Mouse (Mus musculus): ENCODE results near the gene Herc3. TPM values are rescaled to one million over a fixed set of nuclear protein-coding genes. Genes with fewer than 3 reads are reported as not detected.

Herc3 gene
- polyA plus RNA-seq (2012; rRNA removed), result 5.6 and 6.1 TPM in 2 replicates

DNA sequence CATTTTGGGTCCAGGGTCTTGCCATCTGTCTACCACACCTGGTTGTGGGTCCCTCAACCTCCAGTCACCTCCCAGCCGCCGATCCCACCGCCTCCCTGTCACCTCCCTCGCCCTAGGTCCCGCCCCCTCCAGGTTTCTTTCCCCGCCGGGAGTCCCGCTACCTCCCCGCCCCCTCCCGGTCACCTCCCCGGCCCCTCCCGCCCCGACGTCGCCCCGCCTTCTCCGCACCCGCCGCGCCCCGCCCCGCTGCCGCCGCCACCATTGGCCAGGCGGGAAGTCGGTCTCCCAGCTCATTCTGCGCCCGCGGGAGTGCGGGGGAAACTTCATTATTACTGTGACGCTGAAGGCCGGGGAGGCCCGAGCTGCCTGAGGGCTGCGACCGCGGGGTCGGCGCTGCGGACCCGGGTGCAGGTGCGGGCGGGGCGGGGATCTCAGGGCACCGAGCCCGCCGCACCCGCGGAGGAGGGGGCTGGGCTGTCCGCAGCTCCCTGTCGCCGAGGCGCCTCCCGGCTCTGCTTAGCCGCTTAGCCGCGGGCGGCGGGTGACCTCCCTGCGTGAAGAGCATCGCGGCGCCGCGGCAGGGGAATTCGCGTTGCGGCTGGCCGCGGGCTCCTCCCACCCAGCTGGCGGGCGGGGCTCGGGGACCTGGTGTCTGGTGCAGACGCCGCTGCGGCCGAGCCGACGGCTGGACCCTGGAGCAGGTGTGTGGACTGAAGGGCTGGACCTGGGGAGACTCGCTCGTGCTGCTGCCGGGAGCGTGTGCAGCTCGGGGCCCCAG lies at the start of gene Herc3:
Gene Herc3 (plus strand): TSS at position 234 of the 778 bp plus-strand sequence.

DNA sequence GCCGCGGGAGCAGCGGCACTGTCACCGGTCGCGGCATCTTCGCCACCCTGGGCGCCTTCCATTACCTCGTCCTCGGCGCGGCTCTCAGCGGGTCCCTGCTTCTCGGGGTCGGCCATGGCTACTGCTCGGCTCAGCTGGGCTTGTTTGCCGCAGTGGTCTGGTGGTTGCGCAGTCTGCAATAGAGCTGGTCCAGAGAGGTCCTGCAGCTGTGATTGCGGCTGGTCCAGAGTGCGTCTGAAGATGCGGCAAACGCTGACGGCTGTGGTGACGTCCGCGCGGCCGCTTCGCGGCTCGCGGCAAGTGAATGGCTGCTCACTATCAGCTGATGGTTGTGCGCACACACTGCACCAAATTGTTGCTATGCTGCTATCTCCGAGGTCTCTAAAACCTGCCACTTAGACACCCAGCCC lies 75.6 kb downstream of the Herc3 start, which contains the start of gene Nap1l5:
Gene Nap1l5 (minus strand): TSS at position 225 of the 410 bp plus-strand sequence.

Other genes with a start within 250 kb of the Herc3 start
- 0.46 and 0.63 TPM in 2 replicates for gene Abcg2, start 246.9 kb upstream of the Herc3 start, polyA plus RNA-seq (2012; rRNA removed)
- gene Nap1l5, start 75.6 kb downstream of the Herc3 start, polyA plus RNA-seq (2012; rRNA removed), result 0.79 and 1.2 TPM in 2 replicates
- gene Fam13a, start 193.1 kb downstream of the Herc3 start, polyA plus RNA-seq (2012; rRNA removed), result 0.56 and 0.97 TPM in 2 replicates